Mouse (Mus musculus) adrenal gland, postnatal 14 days (tissue): ENCODE results near the gene Eif4h. TPM values are rescaled to one million over a fixed set of nuclear protein-coding genes. Genes with fewer than 3 reads are reported as not detected.

Experiments used
- microRNA-seq, 2 experiments: library from miRNA; unstranded; fragments of <30 nt; microRNA quantifications; one replicate each; pipeline ENCODE4 v1.2.0; 2021
- total RNA-seq: library from RNA; stranded (reverse); gene quantifications from 2 replicates; pipeline ENCODE4 v1.2.3, GENCODE M21; 2021

The Eif4h gene
- total RNA-seq, 1 experiment from 2014 or later = 277 TPM

Small RNA genes within 50 kb of the gene (microRNA-seq; reads per million reads assigned to microRNA genes)
- 0 to 0.43 reads per million in 2 experiments for gene Mir7228

Other genes starting within 250 kb of the Eif4h start
- gene Gtf2ird1, start 182.8 kb downstream of the Eif4h start, total RNA-seq = 61.7 and 69.6 TPM in 2 replicates
- gene Clip2, start 87.1 kb downstream of the Eif4h start, total RNA-seq = 23.4 and 25.3 TPM in 2 replicates
- not detected in 2 replicates for gene Syna, start 79.3 kb downstream of the Eif4h start, total RNA-seq
- gene Rfc2, start 58.1 kb downstream of the Eif4h start, total RNA-seq = 47.2 and 51.2 TPM in 2 replicates
- gene Lat2, start 24.5 kb downstream of the Eif4h start, total RNA-seq = 2.2 and 7.1 TPM in 2 replicates
- gene Limk1, start 49.1 kb upstream of the Eif4h start, total RNA-seq = 17.9 and 23.7 TPM in 2 replicates
- gene Eln, start 107.8 kb upstream of the Eif4h start, total RNA-seq = 148 and 554 TPM in 2 replicates